Mouse (Mus musculus) G1E-ER4 (cell line): Measurements from ENCODE around the gene Tmem17. TPM values are rescaled to one million over a fixed set of nuclear protein-coding genes. Genes with fewer than 3 reads are reported as not detected.

ENCODE experiments used
- GATA1 ChIP-seq: IDR thresholded peaks from one replicate; pipeline ENCODE4 v1.8.0; 2012; ENCODE audit warnings: low read length, inconsistent platforms
- polyA plus RNA-seq: library from polyadenylated mRNA; stranded (reverse); fragments of >175 nt; gene quantifications from 2 replicates; pipeline ENCODE4 v1.2.3, GENCODE M21; 2012

Gene Tmem17
- polyA plus RNA-seq, 1 experiment = not detected

DNA sequence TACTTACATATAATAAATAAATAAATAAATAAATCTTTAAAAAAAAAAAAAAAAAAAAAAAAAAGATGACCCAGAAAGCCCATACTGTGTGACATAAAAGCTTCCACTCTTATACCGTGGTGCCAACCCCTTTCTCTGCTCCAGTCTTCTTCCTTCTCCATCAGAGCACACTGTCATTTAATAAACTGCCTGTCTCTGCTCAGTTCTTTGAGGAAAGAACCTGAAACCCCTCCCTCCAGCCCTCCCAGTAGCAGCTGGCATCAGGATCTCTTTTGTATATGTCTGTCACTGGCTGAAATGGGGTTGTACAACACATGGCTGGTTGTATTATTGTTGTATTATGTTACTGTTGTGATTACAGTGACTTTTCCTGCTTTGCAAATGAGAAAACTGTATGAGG lies 48.2 kb downstream of the Tmem17 start:
- TF ChIP-seq GATA1 = no peak

DNA sequence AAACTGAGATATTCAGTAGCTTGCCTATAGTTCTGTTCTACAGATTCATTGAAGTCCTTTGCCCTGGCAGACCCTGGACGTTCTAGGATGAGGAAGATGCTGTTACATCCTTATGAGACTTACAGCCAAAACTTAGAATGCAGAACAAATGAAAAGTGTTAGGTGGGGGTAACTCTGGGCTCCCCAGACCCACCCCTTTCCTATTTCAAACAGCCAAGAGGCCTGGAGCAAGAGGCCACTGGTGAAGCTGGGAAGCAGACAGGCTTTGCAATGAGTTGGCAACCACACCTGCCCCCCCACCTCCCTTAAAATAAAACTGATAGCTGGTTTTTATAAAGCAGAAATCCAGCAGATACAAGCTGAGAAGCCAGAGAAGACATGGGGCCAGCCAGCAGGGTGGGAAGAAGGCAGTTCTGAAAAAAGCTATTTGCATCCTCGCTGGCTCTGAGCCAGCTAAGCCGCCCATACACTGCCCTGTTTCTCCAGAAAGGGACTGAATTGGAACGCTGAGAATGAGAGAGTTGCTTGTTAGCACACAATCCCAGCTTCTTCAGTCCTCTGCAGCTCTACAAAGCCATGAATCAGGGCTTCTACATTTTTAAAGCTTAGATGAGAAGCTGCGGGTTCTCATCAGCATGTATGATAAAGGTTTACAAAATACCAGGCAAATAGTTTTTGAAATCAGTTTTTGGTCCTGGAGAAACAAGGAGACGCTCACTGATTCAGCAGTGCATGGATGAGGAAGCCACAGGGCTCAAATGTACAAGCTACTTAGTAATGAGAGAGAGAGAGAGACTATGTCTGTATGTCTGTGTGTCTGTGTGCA lies 48.8 kb downstream of the Tmem17 start:
- TF ChIP-seq GATA1 = no peak

DNA sequence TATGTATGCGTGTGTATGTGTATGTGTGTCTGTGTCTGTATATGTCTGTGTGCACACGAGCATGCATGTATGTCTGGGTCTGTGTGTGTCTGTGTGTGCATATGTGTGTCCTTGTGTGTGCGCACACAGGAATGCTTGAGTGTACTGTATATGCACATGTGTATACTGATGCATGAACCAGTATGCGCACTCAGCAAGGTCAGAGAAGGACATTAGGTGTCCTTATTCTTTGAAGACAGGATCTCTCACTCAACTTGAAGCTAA lies 49.4 kb downstream of the Tmem17 start:
- no peak for TF ChIP-seq GATA1

DNA sequence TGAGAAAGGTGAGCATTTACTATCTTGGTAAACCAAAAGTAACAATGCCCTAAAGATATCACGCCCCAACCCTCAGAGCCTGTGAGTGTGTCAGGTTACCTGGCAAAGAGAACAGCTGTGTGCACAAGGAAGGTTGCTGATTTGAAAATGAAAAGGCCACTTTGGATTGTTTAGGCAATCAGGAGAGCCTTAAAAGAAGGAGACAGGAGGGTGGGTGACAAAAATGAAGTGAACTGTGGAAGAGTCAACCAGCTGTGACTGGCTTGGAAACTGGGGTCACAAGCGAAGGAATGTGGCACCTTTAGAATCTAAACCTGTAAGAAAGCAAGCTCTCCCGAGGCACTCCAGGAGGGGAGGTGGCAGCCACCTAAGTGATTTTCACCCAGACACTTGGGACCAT lies 51.8 kb downstream of the Tmem17 start:
- TF ChIP-seq GATA1 = no peak

DNA sequence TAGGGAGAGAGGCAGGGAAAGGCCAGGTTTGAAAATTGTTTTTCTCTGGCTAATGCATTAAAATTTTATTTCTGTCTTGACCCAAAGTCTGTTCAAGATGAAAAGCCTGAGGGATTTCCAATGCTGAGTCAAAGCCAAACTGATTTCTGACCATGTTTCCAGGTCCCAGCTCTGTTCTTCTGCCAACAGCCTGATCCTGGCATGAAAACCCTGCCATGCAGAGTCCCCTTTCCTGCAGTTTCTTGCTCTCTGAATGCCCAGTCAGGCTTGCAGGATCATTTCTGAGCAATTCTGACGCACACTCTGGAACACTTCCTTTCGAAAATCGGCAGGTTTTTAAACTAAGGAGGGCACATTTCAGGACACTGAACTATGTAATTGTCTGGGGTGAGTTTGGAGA lies 52.8 kb downstream of the Tmem17 start:
- TF ChIP-seq GATA1 = no peak

Other genes starting within 250 kb of the Tmem17 start
- 0.79 and 0.84 TPM in 2 replicates for gene Ehbp1, start 169.8 kb upstream of the Tmem17 start, polyA plus RNA-seq